Mouse (Mus musculus): ENCODE measurements around the gene Gfod1. TPM values are rescaled to one million over a fixed set of nuclear protein-coding genes. Genes with fewer than 3 reads are reported as not detected.

The Gfod1 gene
- total RNA-seq, 2 experiments from 2014 or later = 58.3 to 59.2 TPM

DNA sequence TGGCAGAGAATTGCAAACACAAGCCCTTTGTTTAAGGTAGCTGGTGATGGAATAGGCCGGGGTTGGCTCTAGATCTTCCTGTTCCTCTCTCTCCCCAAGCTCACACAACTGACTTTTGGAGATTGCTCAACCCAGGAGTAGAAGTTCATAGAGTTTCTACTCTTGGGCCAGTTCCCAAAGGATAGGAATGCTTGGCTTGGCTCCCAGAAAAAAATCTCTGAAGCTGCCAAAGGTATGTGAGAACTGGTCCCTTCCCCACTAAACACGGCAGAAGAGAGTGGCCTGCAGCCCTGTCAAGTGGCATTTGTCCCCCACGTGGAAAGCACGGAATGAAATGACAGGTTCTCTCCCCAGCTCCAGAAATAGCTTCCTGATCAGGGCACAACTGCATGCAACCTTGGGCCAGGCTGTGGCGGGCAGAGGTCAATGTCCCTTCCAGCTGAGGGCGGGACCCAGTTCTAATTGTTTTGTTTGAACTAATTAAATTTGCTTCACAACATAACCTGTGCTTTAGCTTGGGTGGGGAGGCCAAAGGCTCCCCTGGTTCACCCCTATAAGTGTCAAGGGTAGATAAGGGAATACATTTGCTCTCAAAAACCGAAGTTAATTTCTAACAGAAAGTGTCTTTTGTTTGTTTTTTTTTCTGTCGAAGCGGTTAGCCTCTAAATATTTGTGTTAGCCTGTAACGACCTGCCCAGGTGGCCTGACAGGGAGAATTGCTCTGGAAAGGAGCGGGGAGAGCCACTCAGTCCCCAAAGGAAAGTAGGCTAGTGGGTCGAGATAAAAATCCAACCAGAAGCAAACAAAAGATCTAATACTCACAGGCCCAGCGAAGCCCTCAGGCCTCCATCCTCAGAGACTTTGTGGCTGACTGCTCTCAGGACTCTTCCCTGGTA, 71.8 kb downstream of the Gfod1 start:
- no peak for DNase-seq (ENCODE audit: low spot score in 2 of 2)

DNA sequence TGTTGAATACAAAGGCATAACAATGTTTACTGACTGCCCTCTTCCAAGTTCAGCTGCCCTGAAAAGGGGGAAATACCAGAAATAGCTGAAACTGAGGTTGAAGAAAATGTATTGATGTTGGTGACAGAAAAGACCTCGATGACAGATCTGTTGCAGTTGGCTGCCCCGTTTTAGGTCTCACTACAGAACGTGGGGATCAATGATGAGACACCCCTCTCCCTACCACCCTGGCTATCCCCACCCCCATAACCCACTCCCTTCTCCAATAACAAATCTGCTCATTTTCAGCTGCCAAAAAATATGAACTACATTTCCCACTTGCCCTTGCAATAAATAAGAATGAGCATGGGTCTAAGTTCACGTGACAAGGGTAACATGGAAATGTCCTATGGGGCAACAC, 73.1 kb downstream of the Gfod1 start:
- peak in 1 of 2 experiments; percentile 54 for DNase-seq (ENCODE audit: low spot score in 2 of 2)

DNA sequence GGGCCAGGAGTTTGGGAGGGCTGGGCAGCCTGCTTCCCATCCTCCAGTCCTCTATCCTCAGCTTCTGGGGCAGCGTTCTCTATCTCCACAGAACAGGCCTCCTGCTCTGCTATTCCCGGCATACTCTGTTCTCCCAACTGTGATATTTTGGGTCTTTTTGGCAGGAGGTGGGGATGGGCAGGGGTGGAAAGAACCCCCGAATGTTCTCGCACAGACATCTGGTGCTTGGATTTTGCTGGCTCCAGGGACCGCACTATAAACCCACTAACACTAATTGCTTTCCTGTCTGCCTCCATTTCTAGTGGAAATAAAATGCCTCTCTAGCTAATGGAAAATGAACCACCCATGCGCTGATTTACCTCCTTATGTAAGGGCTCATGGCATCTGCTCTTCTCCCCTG, 73.7 kb downstream of the Gfod1 start:
- DNase-seq (ENCODE audit: low spot score in 2 of 2) = peak; percentile 66 to 94

DNA sequence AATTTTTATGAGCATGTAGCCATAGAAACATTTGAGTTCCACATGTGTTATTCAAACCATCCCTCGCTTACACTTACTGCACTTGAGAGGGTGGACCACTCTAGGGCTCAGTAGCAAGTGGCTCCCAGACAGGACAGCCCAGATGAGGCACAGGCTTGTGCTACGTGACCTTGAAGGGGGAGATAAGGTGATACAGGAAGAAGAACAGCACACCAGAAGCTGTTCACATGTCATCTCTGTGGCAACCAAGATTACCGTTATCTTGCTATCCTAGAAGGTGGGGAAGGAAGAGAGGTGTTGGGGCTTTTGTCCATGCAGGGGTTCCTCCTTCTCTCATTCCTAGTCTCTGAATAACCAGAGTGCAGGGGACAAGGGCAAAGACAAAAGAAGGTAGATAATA, 74.2 kb downstream of the Gfod1 start:
- DNase-seq (ENCODE audit: low spot score in 2 of 2) = no peak

DNA sequence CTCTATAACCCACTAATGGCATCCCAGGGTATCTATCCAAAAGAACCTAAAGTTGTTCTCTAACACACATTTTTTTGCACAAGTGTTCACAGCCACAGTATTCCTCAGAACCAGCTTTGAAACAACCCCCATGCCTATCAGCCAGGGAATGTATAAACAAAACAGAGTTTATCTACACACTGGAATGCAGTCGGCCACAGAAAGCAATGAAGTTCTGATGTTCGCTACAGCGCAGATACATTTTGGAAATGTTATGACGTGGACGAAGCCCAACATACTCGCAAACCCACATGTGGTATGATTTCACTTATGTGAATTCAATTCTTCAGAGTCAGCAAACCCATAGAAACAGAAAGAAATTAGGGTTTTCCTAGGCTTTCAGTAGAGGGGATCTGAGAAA, 75.8 kb downstream of the Gfod1 start:
- no peak for DNase-seq (ENCODE audit: low spot score in 2 of 2)

DNA sequence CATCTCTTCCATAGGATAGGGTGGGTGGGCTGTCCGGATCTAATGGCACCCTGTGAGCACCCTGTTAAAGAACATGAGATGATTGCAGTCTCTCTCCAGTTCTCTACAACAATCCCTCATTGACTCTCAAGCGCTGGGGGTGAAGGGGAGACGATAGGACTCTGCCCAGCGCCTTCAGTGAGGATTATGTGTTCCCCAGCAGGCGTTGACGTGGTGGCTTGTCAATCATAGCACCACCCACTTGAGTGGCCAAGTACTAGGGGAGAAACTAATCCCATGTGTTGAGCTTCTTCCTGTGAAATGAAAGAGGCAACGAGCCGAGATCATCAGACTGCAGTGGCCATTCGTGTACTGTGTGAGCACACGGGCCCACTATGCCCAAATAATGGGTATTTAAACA, 77.9 kb downstream of the Gfod1 start:
- DNase-seq (ENCODE audit: low spot score in 2 of 2) = no peak

DNA sequence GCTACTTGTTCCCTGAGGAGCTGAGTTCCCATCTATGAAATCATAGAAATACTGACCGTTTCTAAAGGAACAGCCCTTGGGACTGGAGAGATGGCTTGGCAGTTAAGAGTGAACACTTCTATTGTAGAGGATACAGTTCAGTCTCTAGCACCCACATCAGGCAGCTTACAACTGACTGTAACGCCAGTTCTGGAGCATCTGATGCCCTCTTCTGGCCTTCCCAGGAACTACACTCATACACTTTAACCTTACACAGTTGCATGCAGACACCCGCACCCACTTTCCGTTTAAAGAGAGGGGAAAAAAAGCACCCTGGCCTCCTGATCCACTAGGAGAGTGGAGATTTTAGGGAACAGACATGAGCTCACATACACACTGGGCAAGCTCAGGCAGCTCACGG, 78.8 kb downstream of the Gfod1 start:
- DNase-seq (ENCODE audit: low spot score in 2 of 2) = no peak

DNA sequence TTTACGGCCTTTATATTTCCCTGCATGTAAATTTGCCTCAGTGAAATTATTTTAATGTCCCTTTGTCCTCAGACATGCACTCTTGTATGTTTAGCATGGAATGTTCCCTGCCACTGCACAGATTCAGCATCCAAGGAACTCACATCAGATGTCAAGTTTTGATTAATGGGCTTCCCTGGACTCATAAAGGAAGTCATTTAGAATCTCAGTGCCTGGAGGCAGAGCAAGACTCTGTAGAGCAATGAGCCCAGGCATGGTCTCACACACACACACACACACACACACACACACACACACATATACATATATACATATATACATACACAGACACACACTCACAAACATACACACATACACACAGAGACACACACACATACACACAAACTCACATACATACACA, 81.9 kb downstream of the Gfod1 start:
- DNase-seq (ENCODE audit: low spot score in 2 of 2) = no peak

DNA sequence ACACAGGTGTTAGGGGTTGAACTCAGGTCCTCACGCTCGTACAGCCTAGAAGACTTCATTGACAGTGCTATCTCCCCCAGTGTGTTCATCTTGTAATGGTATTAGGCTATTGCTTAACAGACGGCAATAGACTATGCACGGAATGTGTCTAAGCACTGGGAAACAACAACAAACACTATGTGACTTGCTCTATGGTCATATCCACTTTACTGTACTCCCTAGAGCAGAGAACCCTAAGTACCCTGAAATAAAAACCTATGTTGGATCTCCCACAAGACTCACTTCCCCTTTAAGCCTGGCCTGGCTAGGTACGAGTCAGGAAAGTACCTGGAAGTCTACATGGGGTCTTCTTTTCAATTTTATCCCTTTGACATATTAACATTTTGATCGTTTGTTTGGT, 82.7 kb downstream of the Gfod1 start:
- no peak for DNase-seq (ENCODE audit: low spot score in 2 of 2)

DNA sequence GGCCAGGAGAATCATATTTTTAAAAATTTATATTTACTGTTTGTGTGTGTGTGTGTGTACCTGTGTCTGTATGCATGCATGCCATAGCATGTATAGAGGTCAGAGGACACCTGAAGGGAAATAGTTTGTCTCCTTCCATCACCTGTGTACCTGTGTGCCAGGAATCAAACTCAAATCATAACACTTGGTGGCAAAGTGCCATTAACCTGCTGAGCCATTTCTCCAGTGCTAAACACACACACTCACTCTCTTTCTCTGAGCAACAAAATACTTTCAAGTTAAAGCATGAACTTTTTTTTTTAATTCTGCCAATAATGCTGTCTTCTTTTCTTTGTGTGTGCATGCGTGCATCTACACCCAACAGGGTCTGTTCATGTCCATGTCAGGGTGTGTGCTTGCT, 83.3 kb downstream of the Gfod1 start:
- DNase-seq (ENCODE audit: low spot score in 2 of 2) = no peak

DNA sequence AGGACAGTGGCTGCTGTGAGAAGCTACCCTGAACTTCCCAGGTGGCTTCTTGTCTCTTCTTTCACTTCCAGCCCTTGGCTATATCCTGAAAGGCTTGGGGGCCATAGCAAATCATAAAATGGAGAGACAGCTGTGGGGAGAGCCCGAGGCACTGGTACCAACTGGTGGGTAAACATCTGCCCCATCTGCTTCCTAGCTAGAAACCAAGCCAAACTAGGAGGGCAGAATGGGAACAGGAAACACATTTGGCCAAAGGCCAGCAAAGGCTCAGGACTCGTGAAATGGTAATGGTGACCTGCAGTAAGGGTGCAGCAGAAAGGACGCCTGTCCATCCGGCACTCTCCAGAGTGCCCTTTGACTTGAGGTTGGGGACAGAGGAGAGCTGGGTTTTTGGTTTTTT, 85.2 kb downstream of the Gfod1 start:
- DNase-seq (ENCODE audit: low spot score in 2 of 2) = no peak

DNA sequence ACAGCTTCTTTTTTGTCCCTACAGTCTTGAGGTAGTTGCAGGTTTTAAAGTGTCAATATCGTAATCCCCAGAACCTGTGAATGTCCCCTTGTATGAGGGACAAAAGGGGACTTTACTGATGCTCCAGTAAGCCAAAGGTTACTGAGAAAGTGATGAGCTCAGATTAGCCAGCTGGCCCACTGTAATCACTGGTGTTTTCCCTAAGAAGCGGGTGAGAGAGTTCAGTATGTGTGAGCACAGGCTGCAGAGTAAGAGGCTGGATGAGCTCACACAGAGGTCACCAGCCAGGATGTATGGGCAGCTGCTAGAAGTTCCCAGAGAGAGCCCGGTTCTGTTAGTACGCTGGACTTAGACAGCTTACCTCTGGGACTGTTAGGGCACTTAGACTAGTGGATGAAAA, 85.7 kb downstream of the Gfod1 start:
- DNase-seq (ENCODE audit: low spot score in 2 of 2) = no peak

DNA sequence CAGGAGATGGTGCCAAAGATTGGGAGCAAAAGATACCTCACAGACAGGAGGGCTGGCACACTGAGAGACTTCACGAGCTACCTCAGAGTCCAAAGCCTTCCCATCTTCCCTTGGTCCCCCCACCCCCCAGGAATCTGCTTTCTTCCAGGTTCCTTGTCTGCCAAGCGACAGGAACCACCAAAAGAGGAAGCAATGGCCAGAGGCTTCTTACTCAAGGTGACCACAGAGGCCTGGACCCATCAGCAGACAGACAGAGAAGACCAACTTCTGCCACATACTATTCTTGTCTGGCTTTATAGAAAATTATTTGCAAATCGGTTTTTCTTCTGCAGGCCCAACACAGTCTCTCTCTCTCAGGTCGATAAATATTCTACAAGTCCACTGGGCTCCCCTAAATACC, 86.3 kb downstream of the Gfod1 start:
- no peak for DNase-seq (ENCODE audit: low spot score in 2 of 2)

DNA sequence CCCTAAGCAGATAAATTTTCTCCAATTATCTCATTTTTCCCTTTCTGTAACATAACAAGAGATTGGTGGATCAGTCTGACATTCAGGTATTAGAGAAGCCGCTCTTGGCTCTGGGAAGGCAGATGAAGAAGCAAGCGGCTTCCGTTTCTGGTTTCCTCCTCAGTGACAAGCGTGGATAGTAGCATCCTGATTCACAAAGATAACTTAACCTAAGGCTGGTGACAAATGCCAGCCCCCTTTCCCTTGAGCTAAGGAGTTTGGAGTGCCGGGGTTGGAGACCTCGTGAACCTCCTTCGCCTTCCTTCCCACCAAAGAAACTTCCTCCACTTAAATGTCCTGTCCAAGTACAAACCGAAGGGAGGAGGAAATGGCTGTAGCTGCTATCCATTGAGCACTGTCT, 86.9 kb downstream of the Gfod1 start:
- no peak for DNase-seq (ENCODE audit: low spot score in 2 of 2)

DNA sequence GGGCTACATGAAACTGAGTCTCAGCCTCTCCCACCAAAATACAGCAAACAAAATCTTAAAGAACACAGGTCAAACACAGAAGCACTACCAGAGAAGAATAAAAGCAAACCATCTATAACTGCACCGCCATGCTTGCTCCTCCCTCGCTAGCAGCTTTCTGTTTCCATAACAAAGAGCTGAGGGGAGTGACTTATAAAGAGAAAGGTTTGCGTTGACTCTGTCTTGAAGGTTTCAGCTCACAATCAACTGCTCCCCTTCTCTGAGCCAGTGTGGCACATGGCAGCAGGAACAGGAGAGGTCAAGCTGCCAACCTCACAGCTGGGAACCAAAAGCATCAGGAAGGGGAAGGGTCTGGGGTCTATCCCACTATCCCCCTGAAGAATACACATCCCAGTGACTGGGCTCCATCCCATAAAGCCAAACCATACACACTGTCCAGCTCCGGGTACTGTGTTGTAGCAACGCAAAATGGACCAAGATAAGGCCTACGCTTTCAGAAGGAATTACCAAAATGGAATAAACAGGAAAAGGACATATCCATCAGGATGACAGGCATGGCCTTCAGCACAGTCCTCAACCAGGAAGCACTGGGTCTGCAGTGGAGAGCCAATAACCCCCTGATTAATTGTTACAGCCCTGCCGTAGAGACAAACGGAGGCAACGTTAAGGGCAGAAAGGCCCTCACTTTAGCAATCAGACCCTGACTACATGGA, 87.8 kb downstream of the Gfod1 start:
- DNase-seq (ENCODE audit: low spot score in 2 of 2) = no peak

DNA sequence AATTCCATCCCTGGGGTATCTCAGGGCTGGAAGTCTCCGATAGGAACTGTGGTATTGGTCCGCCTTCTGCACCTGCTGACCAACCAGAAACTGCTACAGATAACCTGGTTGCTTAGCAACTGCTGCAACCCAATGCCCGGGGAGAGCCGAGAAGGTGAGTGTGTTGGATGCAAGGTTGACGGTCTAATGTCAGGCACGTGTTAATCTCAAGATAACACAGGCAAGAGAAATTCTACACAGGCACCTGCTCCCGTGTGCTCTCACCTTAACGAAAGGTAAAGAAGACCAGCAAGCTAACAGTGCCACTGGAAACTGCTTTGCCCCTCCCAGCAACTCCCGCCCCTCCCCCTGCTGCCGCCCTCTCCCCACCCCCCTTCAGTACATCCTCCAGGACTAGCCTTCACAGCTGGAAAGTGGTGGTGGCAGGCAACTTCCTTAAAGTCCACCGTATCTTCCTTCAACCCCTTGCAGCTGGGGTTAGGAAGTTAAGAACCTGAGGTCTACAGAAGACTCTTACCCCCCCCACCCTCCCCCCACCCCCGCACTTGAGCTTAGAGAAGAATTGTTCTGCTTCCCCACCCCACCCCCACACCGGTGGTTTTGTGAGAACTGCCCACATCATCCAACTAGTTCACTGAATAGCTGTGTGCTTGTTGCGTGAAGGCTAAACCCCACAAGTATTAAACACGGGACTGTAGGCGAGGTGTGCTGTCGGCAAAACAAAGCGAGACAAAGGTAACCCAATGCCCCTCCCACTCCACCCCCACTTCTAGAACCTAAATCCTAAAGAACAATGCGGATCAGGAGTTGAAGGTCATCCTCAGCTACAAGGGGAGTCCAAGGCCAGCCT, 88.6 kb downstream of the Gfod1 start:
- DNase-seq (ENCODE audit: low spot score in 2 of 2) = no peak

DNA sequence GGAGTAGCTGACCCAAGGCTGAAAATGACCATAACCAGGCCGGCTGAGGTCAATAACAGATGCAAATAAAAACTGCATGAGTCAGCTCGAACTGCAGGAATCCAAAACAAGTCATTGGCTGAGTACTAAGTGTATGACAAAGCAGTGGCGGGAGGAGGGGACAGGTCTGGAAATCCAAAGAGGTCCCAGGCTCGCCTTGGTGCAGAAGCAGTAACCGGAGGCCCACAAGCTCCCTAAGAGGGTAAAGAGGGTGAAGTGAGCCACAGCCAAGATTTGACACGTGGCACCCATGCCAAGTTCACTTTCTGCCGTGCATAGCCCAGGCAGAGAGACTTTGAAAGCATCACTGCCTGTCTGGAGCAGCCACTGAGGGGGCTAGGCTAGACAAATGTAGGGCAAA, 91.6 kb downstream of the Gfod1 start:
- no peak for DNase-seq (ENCODE audit: low spot score in 2 of 2)

DNA sequence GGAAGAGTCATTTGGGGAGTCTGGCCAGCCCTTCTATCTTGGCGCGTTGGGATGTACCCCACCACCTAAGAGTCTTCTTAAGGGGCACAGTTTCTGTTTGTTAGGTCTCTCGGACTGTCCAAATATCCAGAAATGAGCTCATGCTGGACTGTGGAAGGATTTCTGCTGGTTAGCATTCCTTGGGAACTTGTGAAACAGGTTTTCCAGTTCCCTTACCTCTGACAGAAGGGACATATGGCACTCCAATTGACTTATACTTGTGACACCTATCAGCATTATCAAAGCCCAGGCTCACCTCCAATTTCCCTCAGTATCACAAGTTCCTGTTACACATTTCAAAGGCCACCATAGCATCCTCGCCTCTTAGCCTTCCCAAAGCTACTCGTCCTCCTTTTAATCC, 93.0 kb downstream of the Gfod1 start:
- no peak for DNase-seq (ENCODE audit: low spot score in 2 of 2)

DNA sequence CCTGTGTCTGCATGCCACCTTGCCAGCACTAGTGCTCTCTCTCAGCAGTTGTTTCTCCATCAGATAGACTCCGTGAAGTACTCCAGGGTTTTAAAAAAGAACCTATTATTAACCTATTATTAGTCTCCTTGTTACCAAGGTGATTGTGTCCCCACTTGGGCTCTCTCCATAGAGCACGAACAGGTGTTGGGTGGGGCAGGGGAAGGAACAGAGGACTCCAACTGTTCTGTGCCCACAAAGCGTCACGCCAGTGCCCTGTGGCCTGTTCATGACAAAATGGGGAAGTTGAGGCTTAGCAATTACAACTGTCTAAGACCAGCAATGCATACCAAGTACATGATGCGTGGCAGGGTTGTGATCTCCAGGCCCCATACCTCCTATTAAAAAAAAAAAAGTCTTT, 94.4 kb downstream of the Gfod1 start:
- DNase-seq (ENCODE audit: low spot score in 2 of 2) = no peak

DNA sequence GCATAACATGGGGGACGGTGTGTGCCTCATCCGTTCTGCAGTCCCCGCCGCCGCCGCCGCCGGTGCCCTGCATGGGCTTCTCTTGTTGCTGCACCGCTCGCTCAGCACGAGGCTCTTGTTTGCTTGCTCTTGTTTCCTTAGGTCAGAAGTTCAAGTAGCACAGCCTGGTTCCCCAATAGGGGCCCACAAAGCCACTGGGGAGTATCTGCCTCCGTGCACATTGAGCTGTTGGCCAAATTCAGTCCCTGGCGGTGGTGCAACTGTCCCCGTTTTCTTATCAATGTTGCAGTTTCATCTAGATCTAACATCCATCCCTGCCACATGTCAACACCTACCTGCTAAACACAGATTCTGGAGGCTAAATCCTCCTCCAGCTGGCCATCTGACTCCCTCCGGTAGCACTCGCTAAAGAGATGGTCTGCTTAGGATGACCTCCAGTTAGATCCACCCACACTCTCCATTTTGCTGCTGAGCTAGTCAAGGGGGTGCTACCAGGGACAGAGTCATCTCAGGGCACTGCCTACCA, 95.0 kb downstream of the Gfod1 start:
- no peak for DNase-seq (ENCODE audit: low spot score in 2 of 2)

DNA sequence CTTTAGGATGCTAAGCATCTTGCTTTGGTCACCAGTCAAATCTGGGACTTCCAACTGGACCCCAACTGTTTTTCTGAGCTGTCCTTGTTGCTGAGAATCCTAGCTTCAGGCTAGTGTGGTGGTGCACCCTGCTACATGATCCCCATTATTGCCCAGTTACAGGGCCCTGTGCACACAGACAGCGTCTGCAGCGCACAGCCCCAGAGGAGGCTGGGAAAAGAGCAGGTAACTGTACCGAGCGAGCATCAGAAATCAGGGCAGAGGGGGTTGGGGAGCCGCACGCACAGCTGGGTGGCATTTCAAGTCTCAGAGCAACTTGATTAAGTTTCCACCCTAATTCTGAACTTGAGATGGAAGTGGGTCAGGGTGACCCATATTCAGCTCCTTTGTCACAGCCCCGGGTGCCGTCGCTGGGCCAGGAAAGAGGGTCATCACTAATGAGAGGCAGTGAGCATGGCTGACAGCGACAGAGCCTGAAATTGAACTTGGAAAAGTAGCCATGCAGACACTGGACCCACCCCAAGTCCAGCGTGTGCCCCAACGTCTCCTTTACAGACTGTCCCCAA, 97.8 kb downstream of the Gfod1 start:
- DNase-seq (ENCODE audit: low spot score in 2 of 2) = no peak
